Mouse (Mus musculus) ES-CJ7 (cell line): ENCODE results near the gene B9d2.

Source experiments
- DNase-seq: peaks from one replicate; pipeline ENCODE4 v3.0.0; 2011; ENCODE audit warnings: low read depth, low spot score

Gene B9d2

GRCm38 (mm10) chr7:25731294-25732055, 50.9 kb downstream of the B9d2 start:
- no peak for DNase-seq

GRCm38 (mm10) chr7:25734991-25735390, 54.4 kb downstream of the B9d2 start:
- DNase-seq = no peak
